Mouse (Mus musculus): Measurements from ENCODE around the gene Rad51b. TPM values are rescaled to one million over a fixed set of nuclear protein-coding genes. Genes with fewer than 3 reads are reported as not detected.

The Rad51b gene
- total and polyA plus RNA-seq, 3 experiments, result 6.5 to 8.6 (median 8.5) TPM

GRCm38 (mm10) chr12:79504641-79505040 lies 207.6 kb downstream of the Rad51b start:
- dilution Hi-C loops (cut with MboI; ENCODE audit: extremely low pct_ligation_motif_present, extremely low pct_unique_long_range_greater_than_20kb, low sequenced_read_pairs), result no loop called here
- Histone ChIP-seq H3K9me3 (replicated peaks; ENCODE audit: low read length) (no peaks in the 10 kb centered on the region), H3K4me2 (ENCODE audit: insufficient read depth, low read depth, poor library complexity, severe bottlenecking) (no peak overlapping the region), H3K4me1 (ENCODE audit: control insufficient read depth in 1 of 2, insufficient read depth in 2 of 2) (peaks cover 6 to 14% of the 10 kb centered on the region in 2 experiments; a peak in 2 of 4 replicates), H3K36me3 (replicated peaks in 1 of 2; ENCODE audit: control insufficient read depth in 1 of 2, insufficient read depth in 1 of 2, low read length in 1 of 2) (peaks cover 0 to 16% of the 10 kb centered on the region in 2 experiments), H3K4me3 (replicated peaks in 1 of 3; ENCODE audit: low read depth in 2 of 3, low read length in 2 of 3, poor library complexity in 1 of 3) (no peak overlapping the region), H3K9ac (ENCODE audit: insufficient read depth, low read depth) (no peak overlapping the region), H3K79me2 (replicated peaks; ENCODE audit: control insufficient read depth, extremely low read depth, insufficient read depth, poor library complexity, severe bottlenecking) (no peaks in the 10 kb centered on the region), H3K27me3 (replicated peaks) (no peaks in the 10 kb centered on the region), H3K27ac (ENCODE audit: insufficient read depth, low read depth) (no peak overlapping the region)
- TF ChIP-seq ETS1 (conservative IDR thresholded peaks at IDR 0.05; ENCODE audit: low read depth, low read length) (no peak), ZC3H11A (IDR thresholded peaks at IDR 0.05; ENCODE audit: low read depth, low read length) (no peak), GABPA (IDR thresholded peaks at IDR 0.05; ENCODE audit: insufficient replicate concordance, low read depth, low read length) (no peak), MYC (IDR thresholded peaks at IDR 0.05; ENCODE audit: low read depth, low read length) (no peak), BHLHE40 (IDR thresholded peaks at IDR 0.05; ENCODE audit: low read depth, low read length) (no peak), NELFE (IDR thresholded peaks at IDR 0.05; ENCODE audit: low read depth, low read length) (no peak), CHD1 (IDR thresholded peaks at IDR 0.05; ENCODE audit: low read depth, low read length) (no peak), NRF1 (IDR thresholded peaks at IDR 0.05; ENCODE audit: low read depth, low read length) (no peak), ZKSCAN1 (IDR thresholded peaks at IDR 0.05; ENCODE audit: borderline replicate concordance, low read depth, low read length) (no peak), TBP (conservative IDR thresholded peaks at IDR 0.05; ENCODE audit: low read depth, low read length) (no peak), ELF1 (IDR thresholded peaks at IDR 0.05; ENCODE audit: low read depth, low read length) (no peak), MXI1 (IDR thresholded peaks at IDR 0.05; ENCODE audit: low read depth, low read length) (no peak), USF2 (conservative IDR thresholded peaks at IDR 0.05; ENCODE audit: low read depth, low read length) (no peak), MAX (IDR thresholded peaks at IDR 0.05; ENCODE audit: low read length) (no peak)
- in situ Hi-C loops (cut with MboI; ENCODE audit: low pct_ligation_motif_present, low pct_unique_long_range_greater_than_20kb, low sequenced_read_pairs), result no loop called here
- DNase-seq (ENCODE audit: extremely low read depth), result no peak

GRCm38 (mm10) chr12:79506421-79506820 lies 209.3 kb downstream of the Rad51b start:
- no peaks in the 10 kb centered on the region for H3K79me2 ChIP-seq (replicated peaks; ENCODE audit: control insufficient read depth, extremely low read depth, insufficient read depth, poor library complexity, severe bottlenecking)
- TF ChIP-seq GABPA (IDR thresholded peaks at IDR 0.05; ENCODE audit: insufficient replicate concordance, low read depth, low read length) (no peak), MAFK (IDR thresholded peaks at IDR 0.05; ENCODE audit: insufficient replicate concordance, low read length) (peak; percentile 93), PAX5 (IDR thresholded peaks at IDR 0.05; ENCODE audit: low read length) (no peak)
- peaks cover 6 to 15% of the 10 kb centered on the region in 2 experiments; a peak in 2 of 4 replicates for H3K4me1 ChIP-seq (ENCODE audit: control insufficient read depth in 1 of 2, insufficient read depth in 2 of 2)
- DNase-seq (ENCODE audit: extremely low read depth), result no peak
- H3K4me3 ChIP-seq (replicated peaks in 1 of 3; ENCODE audit: low read depth in 2 of 3, low read length in 2 of 3, poor library complexity in 1 of 3), result no peak overlapping the region
- no peaks in the 10 kb centered on the region for H3K27me3 ChIP-seq (replicated peaks)
- peaks cover 0 to 20% of the 10 kb centered on the region in 2 experiments for H3K36me3 ChIP-seq (replicated peaks in 1 of 2; ENCODE audit: control insufficient read depth in 1 of 2, insufficient read depth in 1 of 2, low read length in 1 of 2)
- no peak overlapping the region for H3K4me2 ChIP-seq (ENCODE audit: insufficient read depth, low read depth, poor library complexity, severe bottlenecking)
- dilution Hi-C loops (cut with MboI; ENCODE audit: extremely low pct_ligation_motif_present, extremely low pct_unique_long_range_greater_than_20kb, low sequenced_read_pairs) (no loop called here), in situ Hi-C loops (cut with MboI; ENCODE audit: low pct_ligation_motif_present, low pct_unique_long_range_greater_than_20kb, low sequenced_read_pairs) (no loop called here)
- no peaks in the 10 kb centered on the region for H3K9me3 ChIP-seq (replicated peaks; ENCODE audit: low read length)
- no peak overlapping the region for H3K9ac ChIP-seq (ENCODE audit: insufficient read depth, low read depth)
- H3K27ac ChIP-seq (ENCODE audit: insufficient read depth, low read depth), result no peak overlapping the region
